Mouse (Mus musculus) cerebellum, adult 2 months (tissue): Measurements from ENCODE around the gene Csdc2.

Source experiments
- CTCF ChIP-seq: fragments of 200-500 bp; IDR thresholded peaks from 2 replicates; pipeline ENCODE4 v1.5.1; 2011; ENCODE audit warnings: low read depth, mild to moderate bottlenecking, control low read depth, low read length, moderate library complexity, borderline replicate concordance; ENCODE audit not compliant: insufficient read depth
- POLR2A ChIP-seq: fragments of 200-500 bp; IDR thresholded peaks from 2 replicates; pipeline ENCODE4 v1.6.1; 2011; ENCODE audit warnings: low read length, control low read depth, borderline replicate concordance; ENCODE audit not compliant: insufficient read depth

GRCm38 (mm10) chr15:81940219-81940618 lies 3.7 kb downstream of the Csdc2 start:
- TF ChIP-seq CTCF (no peak), POLR2A (no peak)
